Mouse (Mus musculus) left cerebral cortex, adult 2 months (tissue): Measurements from ENCODE around the gene Klk1b24. TPM values are rescaled to one million over a fixed set of nuclear protein-coding genes. Genes with fewer than 3 reads are reported as not detected.
"Not testable (repeated sequence)": the region's sequence is repeated elsewhere in the genome, so short reads cannot be mapped to it uniquely, and the experiment has no call there.

ENCODE experiments used
- DNase-seq, 2 experiments: peaks; one replicate each; pipeline ENCODE4 v3.0.0; 2021 to 2022; ENCODE audit warnings: low spot score in 2 of 2, mixed read lengths in 1 of 2; ENCODE audit errors: extremely low spot score in 1 of 2
- H3K27ac ChIP-seq: fragments of 200-600 bp; 2 replicates; pipeline ENCODE4 v1.8.1; 2022
- H3K4me3 ChIP-seq: fragments of 200-600 bp; 2 replicates; pipeline ENCODE4 v1.8.1; 2022
- CTCF ChIP-seq: fragments of 200-600 bp; IDR thresholded peaks from 2 replicates; pipeline ENCODE4 v1.8.1; 2022; ENCODE audit warnings: antibody characterized with exemption, mild to moderate bottlenecking, moderate library complexity
- intact Hi-C: fragments of 180-260 bp; cut with DNase I; formaldehyde crosslinking; loops from one replicate; pipeline ENCODE4 v1.15.1; 2025
- long read RNA-seq, 2 experiments: library from polyadenylated mRNA; stranded (forward); transcript quantifications; one replicate each; pipeline ENCODE4 v2.0.0; 2021; ENCODE audit warnings: borderline mapping rate in 2 of 2
- total RNA-seq, 2 experiments: library from RNA; stranded (reverse); gene quantifications; 2 replicates each; pipeline ENCODE4 v1.2.3; 2021

Gene Klk1b24
- not detected for total RNA-seq
- long read RNA-seq, experiment 1, result 0 reads
- long read RNA-seq, experiment 2, result 0 reads

DNA sequence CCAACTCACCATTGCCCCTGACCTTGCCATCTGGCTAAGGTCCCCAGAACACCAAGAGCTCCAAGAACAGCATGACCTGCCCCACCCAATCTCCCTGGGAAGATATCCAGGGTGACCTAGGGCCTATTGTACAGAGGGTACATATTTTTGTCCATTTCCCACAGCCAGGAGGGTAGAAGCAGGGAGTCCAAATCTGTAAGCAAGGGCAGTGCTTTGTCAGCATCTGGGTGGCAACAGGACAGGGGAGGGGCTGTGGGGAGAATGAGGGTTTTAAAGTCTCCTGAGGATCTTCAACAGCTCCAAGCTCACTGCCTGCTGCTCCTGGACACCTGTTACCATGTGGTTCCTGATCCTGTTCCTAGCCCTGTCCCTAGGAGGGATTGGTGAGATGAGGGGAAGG lies at the start of gene Klk1b24:
Gene Klk1b24, plus strand, starts transcription at position 301 of the 400 bp plus-strand sequence.
- H3K27ac ChIP-seq, H3K4me3 ChIP-seq, intact Hi-C loops, DNase-seq: not testable (repeated sequence)

DNA sequence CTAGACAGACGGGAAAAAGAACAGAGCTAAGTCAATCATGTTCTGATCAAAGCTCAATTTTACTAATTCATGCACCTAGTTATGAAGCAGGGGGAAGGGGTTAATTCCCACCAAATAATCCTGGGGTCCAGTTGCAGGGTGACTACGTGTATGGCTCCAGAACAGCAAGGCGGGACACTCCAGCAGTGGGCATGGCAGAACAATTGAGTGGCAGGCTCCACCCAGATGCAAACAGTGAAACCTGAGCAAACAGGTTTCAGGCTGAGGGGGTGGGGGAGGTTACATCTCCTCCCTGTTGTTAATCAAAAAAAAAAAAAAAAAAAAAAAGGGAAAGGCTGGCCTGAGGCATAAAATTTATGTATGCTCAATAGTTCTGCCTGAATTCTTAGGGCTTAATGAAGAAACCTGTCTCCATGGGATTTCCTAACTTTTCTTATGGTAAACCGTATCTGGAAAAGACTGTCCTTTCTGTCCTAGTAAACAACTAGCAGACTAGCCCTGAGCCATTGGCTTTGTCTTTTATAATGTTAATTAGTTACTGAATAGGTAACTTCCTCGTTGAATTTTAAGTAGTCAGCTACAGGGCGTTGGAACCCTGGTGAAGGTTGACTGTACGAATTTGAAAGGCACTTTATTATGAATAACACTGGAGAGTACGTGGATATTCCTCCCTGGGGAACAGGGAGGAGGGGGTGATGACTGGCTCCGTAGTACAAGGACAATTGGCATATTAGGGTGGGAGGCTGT lies 8.6 kb upstream of the Klk1b24 start:
- TF ChIP-seq CTCF, result no peak
- Histone ChIP-seq H3K4me3 (no peak overlapping the region), H3K27ac (no peak overlapping the region)
- intact Hi-C loops, result no loop called here
- DNase-seq, result no peak

DNA sequence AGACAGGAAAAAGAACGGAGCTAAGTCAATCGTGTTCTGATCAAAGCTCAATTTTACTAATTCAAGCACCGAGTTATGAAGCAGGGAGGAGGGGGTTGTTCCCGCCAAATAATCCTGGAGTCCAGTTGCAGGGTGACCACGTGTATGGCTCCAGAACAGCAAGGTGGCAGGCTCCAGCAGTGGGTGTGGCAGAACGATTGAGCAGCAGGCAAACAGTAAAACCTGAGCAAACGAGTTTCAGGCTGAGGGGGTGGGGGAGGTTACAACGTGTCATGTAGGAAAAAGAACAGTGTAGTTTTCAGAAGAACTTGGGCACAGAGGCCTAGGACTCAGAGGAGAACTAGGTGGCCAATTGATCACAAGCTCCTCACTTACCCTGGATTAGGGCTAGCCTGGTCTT lies 1.5 kb upstream of the Klk1b24 start:
- H3K27ac ChIP-seq, H3K4me3 ChIP-seq, intact Hi-C loops, DNase-seq: not testable (repeated sequence)

DNA sequence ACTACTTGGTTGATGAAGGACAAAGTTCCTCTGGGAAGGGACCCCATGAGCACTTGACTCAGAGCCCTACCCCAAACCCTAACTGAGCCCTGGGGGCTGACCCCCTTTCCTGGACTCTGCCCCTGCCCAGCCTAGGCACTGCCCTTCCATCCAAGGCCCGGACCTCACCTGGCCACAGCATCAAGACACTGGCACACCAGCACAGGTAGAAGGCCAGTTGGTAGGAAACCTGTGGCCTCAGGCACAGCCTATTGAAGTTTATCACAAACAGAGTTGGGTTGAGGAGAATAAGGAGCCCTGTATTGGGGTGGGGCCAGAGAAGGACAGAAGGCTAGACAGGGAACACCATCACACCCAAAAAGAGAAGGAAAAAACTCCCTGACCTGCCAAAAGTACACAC lies 5.4 kb downstream of the Klk1b24 start:
- intact Hi-C loops, H3K4me3 ChIP-seq, DNase-seq, H3K27ac ChIP-seq: not testable (repeated sequence)

DNA sequence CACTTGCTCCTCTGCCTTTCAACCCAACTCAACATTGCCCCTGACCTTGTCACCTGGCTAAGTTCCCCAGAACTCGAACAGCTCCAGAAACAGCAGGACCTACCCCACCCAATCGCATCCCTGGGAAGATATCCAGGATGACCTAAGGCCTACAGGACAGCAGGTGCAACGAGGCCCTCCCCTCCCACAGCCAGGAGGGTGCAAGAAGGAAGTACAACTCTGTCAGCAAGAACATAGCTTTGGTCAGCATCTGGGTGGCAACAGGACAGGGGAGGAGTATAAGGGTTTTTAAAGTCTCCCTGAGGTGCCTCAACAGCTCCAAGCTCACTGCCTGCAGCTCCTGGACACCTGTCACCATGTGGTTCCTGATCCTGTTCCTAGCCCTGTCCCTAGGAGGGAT lies 9.9 kb downstream of the Klk1b24 start, which contains the start of gene Klk1b3:
Gene Klk1b3, plus strand, starts transcription at position 301 of the 400 bp plus-strand sequence.
- no peak for TF ChIP-seq CTCF
- Histone ChIP-seq H3K4me3 (no peak within 1 kb of the TSS), H3K27ac (no peak within 1 kb of the TSS)
- no peak for DNase-seq
- intact Hi-C loops, result no loop called here

DNA sequence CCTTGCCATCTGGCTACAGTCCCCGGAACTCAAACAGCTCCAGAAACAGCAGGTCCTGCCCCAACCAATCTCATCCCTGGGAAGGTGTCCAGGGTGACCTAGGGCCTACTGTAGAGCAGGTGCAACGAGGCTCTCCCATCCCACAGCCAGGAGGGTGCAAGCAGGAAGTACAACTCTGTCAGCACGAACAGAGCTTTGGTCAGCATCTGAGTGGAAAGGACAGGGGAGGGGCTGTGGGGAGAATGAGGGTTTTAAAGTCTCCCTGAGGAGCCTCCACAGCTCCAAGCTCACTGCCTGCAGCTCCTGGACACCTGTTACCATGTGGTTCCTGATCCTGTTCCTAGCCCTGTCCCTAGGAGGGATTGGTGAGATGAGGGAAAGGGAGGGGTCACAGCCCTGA lies 19.1 kb downstream of the Klk1b24 start, which contains the start of gene Klk1b4:
Gene Klk1b4, plus strand, starts transcription at position 301 of the 400 bp plus-strand sequence.
- H3K4me3 ChIP-seq, intact Hi-C loops, H3K27ac ChIP-seq, DNase-seq: not testable (repeated sequence)

DNA sequence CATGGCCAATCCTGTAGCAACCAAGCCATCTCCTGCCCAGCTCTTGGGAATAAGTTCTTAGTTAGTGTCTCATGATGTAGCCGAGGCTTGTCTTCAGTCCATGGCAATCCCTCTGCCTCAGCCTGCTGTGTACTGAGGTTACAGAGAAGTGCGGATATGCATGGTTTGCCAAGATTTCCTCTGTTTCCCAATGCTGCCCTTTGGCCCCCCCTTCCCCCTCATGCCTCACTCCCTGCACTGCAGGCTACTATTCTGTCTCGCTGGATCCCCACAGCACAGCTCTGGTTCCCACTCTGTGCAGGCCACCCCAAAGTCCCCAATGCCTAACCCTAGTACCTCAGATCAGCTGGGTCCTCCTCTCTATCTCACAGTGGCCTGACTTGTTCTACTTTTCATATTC lies 20.3 kb downstream of the Klk1b24 start:
- H3K4me3 ChIP-seq, result no peak overlapping the region
- no peak for DNase-seq
- H3K27ac ChIP-seq, result no peak overlapping the region
- TF ChIP-seq CTCF, result no peak
- intact Hi-C loops, result no loop called here

DNA sequence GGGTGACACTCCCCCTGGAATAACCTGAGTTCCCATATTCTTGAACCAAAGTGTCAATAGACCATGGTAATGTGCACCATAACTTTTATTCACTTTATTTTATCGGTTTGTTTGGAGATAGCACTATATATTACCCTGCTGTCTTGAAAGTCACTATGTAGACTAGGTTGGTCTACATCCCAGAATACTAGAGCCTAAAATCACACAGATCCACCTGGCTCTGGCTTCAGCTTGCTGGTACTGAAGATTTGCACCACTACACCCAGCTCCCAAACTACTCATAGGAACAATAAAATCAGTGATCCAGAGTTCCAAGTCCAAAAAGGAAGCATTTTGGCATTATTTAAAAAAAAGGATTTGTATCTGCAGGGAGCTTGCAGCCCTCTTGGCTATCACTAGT lies 27.6 kb downstream of the Klk1b24 start, which contains the start of gene Klk1b5:
Gene Klk1b5, plus strand, starts transcription at position 301 of the 400 bp plus-strand sequence.
- no peak for TF ChIP-seq CTCF
- no peak within 1 kb of the TSS for H3K27ac ChIP-seq

DNA sequence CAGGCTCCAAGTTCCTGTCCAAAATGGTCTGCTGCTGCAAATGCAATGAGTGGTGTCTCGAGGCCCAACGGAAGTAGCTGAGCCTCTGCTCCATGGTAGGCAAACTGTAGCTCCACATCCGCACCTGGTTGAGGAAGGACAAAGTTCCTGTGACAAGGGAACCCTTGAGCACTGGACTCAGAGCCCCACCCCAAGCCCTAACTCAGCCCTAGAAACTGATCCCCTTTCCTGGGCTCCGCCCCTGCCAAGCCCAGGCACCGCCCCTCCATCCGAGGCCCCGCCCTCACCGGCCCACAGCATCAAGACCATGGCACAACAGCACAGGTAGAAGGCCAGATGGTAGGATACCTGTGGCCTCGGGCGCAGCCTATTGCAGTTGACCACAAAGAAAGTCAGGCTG lies 33.6 kb downstream of the Klk1b24 start:
- H3K27ac ChIP-seq, H3K4me3 ChIP-seq, intact Hi-C loops, DNase-seq: not testable (repeated sequence)

More for the DNA sequence above, 27.6 kb downstream of the Klk1b24 start, which contains the start of gene Klk1b5:
- intact Hi-C loops, result loop anchor here (5.0 kb wide), 1 partner anchor 283 kb away; the partner anchor contains the start of gene Klk15
- H3K4me3 ChIP-seq, result no peak within 1 kb of the TSS
- DNase-seq, result no peak

DNA sequence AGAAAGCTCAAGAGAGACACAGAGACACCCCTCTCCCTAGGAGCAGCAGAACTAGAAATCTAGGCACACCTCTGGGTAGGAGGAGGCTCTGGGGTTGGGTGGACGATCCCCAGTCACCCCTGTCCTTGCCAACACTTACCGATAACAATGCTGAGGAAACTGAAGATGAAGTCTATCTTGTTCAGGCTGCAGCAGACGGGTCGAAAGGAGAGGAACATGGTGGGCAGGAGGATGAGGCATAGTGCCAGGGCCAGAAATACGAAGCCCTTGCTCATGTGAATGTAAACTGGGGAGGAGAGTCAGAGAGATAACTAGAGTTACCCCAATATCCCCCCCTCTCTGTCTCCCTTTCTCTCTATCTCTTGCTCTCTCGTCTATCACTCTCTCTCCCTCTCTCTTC lies 34.3 kb downstream of the Klk1b24 start:
- DNase-seq, H3K4me3 ChIP-seq, intact Hi-C loops, H3K27ac ChIP-seq: not testable (repeated sequence)

DNA sequence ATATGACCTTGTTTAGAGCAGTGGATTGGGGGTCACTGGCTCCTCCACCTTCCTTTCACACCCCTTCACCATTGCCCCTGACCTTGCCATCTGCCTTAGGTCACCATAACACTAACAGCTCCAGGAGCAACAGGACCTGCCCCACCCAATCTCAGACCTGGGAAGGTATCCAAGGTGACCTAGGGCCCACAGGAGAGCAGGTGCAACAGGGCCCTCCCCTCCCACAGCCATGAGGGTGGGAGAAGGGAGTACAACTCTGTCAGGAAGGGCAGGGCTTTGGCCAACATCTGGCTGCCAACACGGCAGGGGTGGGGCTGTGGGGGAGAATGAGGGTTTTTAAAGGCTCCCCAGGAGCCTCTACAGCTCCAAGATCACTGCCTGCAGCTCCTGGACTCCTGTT lies 37.0 kb downstream of the Klk1b24 start, which contains the start of gene Klk1:
Gene Klk1, plus strand, starts transcription at position 285 of the 400 bp plus-strand sequence.
- Histone ChIP-seq H3K4me3 (no peak within 1 kb of the TSS), H3K27ac (no peak within 1 kb of the TSS)
- TF ChIP-seq CTCF, result no peak
- no peak for DNase-seq
- intact Hi-C loops, result no loop called here

DNA sequence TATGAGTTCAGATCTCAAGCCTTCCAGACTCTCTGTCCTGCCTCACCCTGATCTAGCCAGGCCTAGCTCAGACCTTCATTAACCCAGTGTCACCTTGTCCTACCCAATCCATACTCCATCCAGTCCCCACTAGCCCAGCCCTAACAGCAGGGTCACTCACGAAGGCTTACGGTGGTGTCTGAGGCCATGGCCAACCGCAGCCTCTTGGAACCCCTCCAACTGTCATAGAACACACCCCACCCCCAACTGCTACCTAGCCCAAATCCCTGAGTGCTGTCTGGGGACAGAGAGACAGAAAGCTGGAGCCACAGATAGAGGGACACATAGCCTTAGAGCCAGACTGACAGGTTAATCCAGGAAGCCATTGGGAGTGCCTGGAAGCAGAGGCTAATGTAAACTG lies 47.9 kb downstream of the Klk1b24 start, which contains the start of gene Gm36864:
Gene Gm36864, plus strand, starts transcription at position 269 of the 400 bp plus-strand sequence.
- Histone ChIP-seq H3K4me3 (no peak within 1 kb of the TSS), H3K27ac (no peak within 1 kb of the TSS)
- DNase-seq, result no peak
- intact Hi-C loops, result no loop called here
- no peak for TF ChIP-seq CTCF

DNA sequence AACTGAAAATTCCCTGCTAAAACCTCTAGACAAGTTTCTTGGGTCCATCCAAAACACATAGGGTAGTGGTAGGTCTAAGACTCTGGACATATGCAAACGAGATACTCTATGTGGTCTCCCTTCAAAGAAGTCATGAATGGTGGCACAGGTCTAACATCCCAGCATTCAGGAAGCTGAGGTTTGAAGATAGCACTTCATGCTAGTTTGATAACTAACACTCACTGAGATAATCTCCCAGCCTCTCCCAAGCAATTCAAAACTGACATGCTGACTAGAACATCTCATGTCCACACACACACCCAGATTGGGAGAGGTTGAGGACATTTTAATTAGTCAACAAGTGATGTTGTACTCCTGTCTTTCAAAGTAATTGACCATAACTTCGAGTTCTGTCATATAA lies 51.9 kb downstream of the Klk1b24 start:
- intact Hi-C loops, result no loop called here

More for the DNA sequence above, 51.9 kb downstream of the Klk1b24 start:
- Histone ChIP-seq H3K27ac (no peak overlapping the region), H3K4me3 (no peak overlapping the region)
- no peak for TF ChIP-seq CTCF
- DNase-seq, result no peak
